Mouse (Mus musculus) limb, embryonic 11.5 days (tissue): ENCODE measurements around the gene Ric8a. TPM values are rescaled to one million over a fixed set of nuclear protein-coding genes. Genes with fewer than 3 reads are reported as not detected.

ENCODE experiments used
- polyA plus RNA-seq: library from polyadenylated mRNA; unstranded; fragments of >200 nt; fragmentation: Nextera tagmentation; extraction: Ambion mirVana; gene quantifications from 2 replicates; pipeline ENCODE4 v1.2.1, GENCODE M21; 2014

Gene Ric8a
- polyA plus RNA-seq, 1 experiment from 2014 or later: 57.2 TPM

Other genes with a start within 250 kb of the Ric8a start
- not detected in 2 replicates for gene Olfr61, start 228.0 kb upstream of the Ric8a start, polyA plus RNA-seq
- gene Olfr53, start 210.5 kb upstream of the Ric8a start, polyA plus RNA-seq: not detected in 2 replicates
- not detected in 2 replicates for gene Olfr539, start 197.0 kb upstream of the Ric8a start, polyA plus RNA-seq
- 0.09 TPM in 1 of 2 replicates, not detected in the other for gene Olfr45, start 175.0 kb upstream of the Ric8a start, polyA plus RNA-seq
- not detected in 2 replicates for gene Olfr541, start 159.7 kb upstream of the Ric8a start, polyA plus RNA-seq
- gene Cyp2e1, start 93.2 kb upstream of the Ric8a start, polyA plus RNA-seq: not detected in 2 replicates
- 0.85 and 1.0 TPM in 2 replicates for gene Syce1, start 69.1 kb upstream of the Ric8a start, polyA plus RNA-seq
- 2.0 and 3.1 TPM in 2 replicates for gene Zfp941, start 34.8 kb upstream of the Ric8a start, polyA plus RNA-seq
- gene Urah, start 21.9 kb upstream of the Ric8a start, polyA plus RNA-seq: 0.68 and 0.78 TPM in 2 replicates
- not detected in 2 replicates for gene Scgb1c1, start 11.4 kb upstream of the Ric8a start, polyA plus RNA-seq
- gene Odf3, start 9.2 kb upstream of the Ric8a start, polyA plus RNA-seq: not detected in 2 replicates
- not detected in 2 replicates for gene Gm45785, start 626 bp upstream of the Ric8a start, polyA plus RNA-seq
- gene Bet1l, start 620 bp downstream of the Ric8a start, polyA plus RNA-seq: 27.9 and 33.6 TPM in 2 replicates
- gene Psmd13, start 25.0 kb downstream of the Ric8a start, polyA plus RNA-seq: 185 and 243 TPM in 2 replicates
- gene Sirt3, start 25.4 kb downstream of the Ric8a start, polyA plus RNA-seq: 21.6 and 23.2 TPM in 2 replicates
- 0.88 and 1.0 TPM in 2 replicates for gene Cox8b, start 43.5 kb downstream of the Ric8a start, polyA plus RNA-seq
- gene Nlrp6, start 63.9 kb downstream of the Ric8a start, polyA plus RNA-seq: 0.26 TPM in 1 of 2 replicates, not detected in the other
- 13.6 and 16.1 TPM in 2 replicates for gene Pgghg, start 84.4 kb downstream of the Ric8a start, polyA plus RNA-seq
- gene Ifitm5, start 93.3 kb downstream of the Ric8a start, polyA plus RNA-seq: 1.7 and 1.9 TPM in 2 replicates
- gene Gm45717, start 99.0 kb downstream of the Ric8a start, polyA plus RNA-seq: not detected in 2 replicates
- gene Ifitm2, start 99.0 kb downstream of the Ric8a start, polyA plus RNA-seq: 853 and 900 TPM in 2 replicates
- 63.9 and 68.3 TPM in 2 replicates for gene Ifitm1, start 110.3 kb downstream of the Ric8a start, polyA plus RNA-seq
- 45.3 and 50.4 TPM in 2 replicates for gene Ifitm3, start 153.8 kb downstream of the Ric8a start, polyA plus RNA-seq
- gene Ifitm6, start 161.0 kb downstream of the Ric8a start, polyA plus RNA-seq: not detected in 2 replicates
- gene Gm17387, start 172.2 kb downstream of the Ric8a start, polyA plus RNA-seq: not detected in 2 replicates
- gene B4galnt4, start 204.1 kb downstream of the Ric8a start, polyA plus RNA-seq: 19.1 and 20.0 TPM in 2 replicates
- gene Pkp3, start 221.3 kb downstream of the Ric8a start, polyA plus RNA-seq: 3.3 and 3.9 TPM in 2 replicates
- gene Sigirr, start 243.6 kb downstream of the Ric8a start, polyA plus RNA-seq: 1.9 and 2.8 TPM in 2 replicates